Mouse (Mus musculus) testis, adult 2 months (tissue): ENCODE measurements around the gene Sun2.

Source experiments
- CTCF ChIP-seq: fragments of 200-500 bp; IDR thresholded peaks from 2 replicates; pipeline ENCODE4 v1.5.1; 2012; ENCODE audit warnings: low read depth, mild to moderate bottlenecking, inconsistent platforms, low read length, moderate library complexity; ENCODE audit not compliant: control insufficient read depth, insufficient read depth, insufficient replicate concordance
- POLR2A ChIP-seq: fragments of 200-500 bp; IDR thresholded peaks from 2 replicates; pipeline ENCODE4 v1.6.1; 2012; ENCODE audit warnings: low read depth, mild to moderate bottlenecking, inconsistent platforms, low read length, moderate library complexity; ENCODE audit not compliant: control insufficient read depth

GRCm38 (mm10) chr15:79723439-79723838 lies 18.9 kb downstream of the Sun2 start:
- TF ChIP-seq POLR2A (no peak), CTCF (peak; percentile 57; the same call in 1 of the 2 replicates)
